ENCODE assay signal across 8 mouse cellular contexts in genomic region chr5:136907587-136907986, GRCm38 (mm10). TPM values are rescaled to one million over a fixed set of nuclear protein-coding genes. Genes with fewer than 3 reads are reported as not detected.
DNase-seq lines count a peak whose midpoint lies in the region; ATAC-seq and TF ChIP-seq lines count a peak whose summit lies in the region.

No protein-coding gene starts in this region.

- H3K4me1 ChIP-seq in lung, embryonic 14.5 days (ENCODE audit: insufficient read depth): no peaks in the 10 kb centered on the region
- peaks cover 14% of the 10 kb centered on the region; the same call in 1 of the 2 replicates for H3K4me1 ChIP-seq in embryonic facial prominence, embryonic 15.5 days
- peaks cover 10% of the 10 kb centered on the region for H3K4me1 ChIP-seq in intestine, embryonic 16.5 days (ENCODE audit: control insufficient read depth, insufficient read depth, low read length)
- peaks cover 16% of the 10 kb centered on the region for H3K4me1 ChIP-seq in neural tube, embryonic 13.5 days (replicated peaks)

- H3K9ac ChIP-seq in lung, embryonic 14.5 days: 0 out of 2 replicates have a peak overlapping the region, but pooled peaks have one; percentile 61
- peak overlapping the region; percentile 62; the same call in 1 of the 2 replicates for H3K9ac ChIP-seq in embryonic facial prominence, embryonic 15.5 days
- H3K9ac ChIP-seq in intestine, embryonic 16.5 days (ENCODE audit: low read depth, low read length): peak overlapping the region; percentile 44; the same call in 1 of the 2 replicates
- H3K9ac ChIP-seq in neural tube, embryonic 13.5 days: peak overlapping the region; percentile 81

- H3K4me2 ChIP-seq in lung, embryonic 14.5 days: peak overlapping the region; percentile 62
- H3K4me2 ChIP-seq in embryonic facial prominence, embryonic 15.5 days (replicated peaks): peak overlapping the region; percentile 63
- peak overlapping the region; percentile 44 for H3K4me2 ChIP-seq in intestine, embryonic 16.5 days (ENCODE audit: low read depth, low read length)
- peak overlapping the region; percentile 74 for H3K4me2 ChIP-seq in neural tube, embryonic 13.5 days

- 38% methylated on average over 9 of the region's 9 CpGs for WGBS in lung, embryonic 14.5 days
- WGBS in embryonic facial prominence, embryonic 15.5 days: 43% methylated on average over 9 of the region's 9 CpGs
- 37% methylated on average over 9 of the region's 9 CpGs for WGBS in intestine, embryonic 16.5 days
- 38% methylated on average over 9 of the region's 9 CpGs for WGBS in neural tube, embryonic 13.5 days

- 0 out of 2 replicates have a peak, but pooled peaks have one; percentile 1 for ATAC-seq in lung, embryonic 14.5 days (ENCODE audit: insufficient read depth)
- ATAC-seq in embryonic facial prominence, embryonic 15.5 days (ENCODE audit: insufficient number of reproducible peaks, low FRiP score, low TSS enrichment, low read depth): no peak
- peak; percentile 39 for ATAC-seq in intestine, embryonic 16.5 days
- peak; percentile 52 for ATAC-seq in neural tube, embryonic 13.5 days (ENCODE audit: low read depth)

- H3K36me3 ChIP-seq in lung, embryonic 14.5 days (ENCODE audit: insufficient read depth): peaks cover 18% of the 10 kb centered on the region
- peaks cover 15% of the 10 kb centered on the region for H3K36me3 ChIP-seq in embryonic facial prominence, embryonic 15.5 days
- no peaks in the 10 kb centered on the region for H3K36me3 ChIP-seq in intestine, embryonic 16.5 days (ENCODE audit: control insufficient read depth, insufficient read depth, low read length)
- peaks cover 20% of the 10 kb centered on the region for H3K36me3 ChIP-seq in neural tube, embryonic 13.5 days

- peak overlapping the region; percentile 69 for H3K4me3 ChIP-seq in lung, embryonic 14.5 days (ENCODE audit: low read depth, low read length)
- peak overlapping the region; percentile 77 for H3K4me3 ChIP-seq in embryonic facial prominence, embryonic 15.5 days (replicated peaks)
- H3K4me3 ChIP-seq in intestine, embryonic 16.5 days (ENCODE audit: low read length): peak overlapping the region; percentile 69
- peak overlapping the region; percentile 78 for H3K4me3 ChIP-seq in neural tube, embryonic 13.5 days

- no peak for DNase-seq in lung, embryonic 14.5 days
- no peak for DNase-seq in lung, postnatal 25 days (ENCODE audit: low spot score)
- DNase-seq in adrenal gland, postnatal 14 days: no peak
- no peak for DNase-seq in gastrocnemius, postnatal 36 days
- no peak for DNase-seq in layer of hippocampus, adult 9-11 months

- H3K27me3 ChIP-seq in lung, embryonic 14.5 days (ENCODE audit: insufficient read depth, low read length): no peaks in the 10 kb centered on the region
- H3K27me3 ChIP-seq in embryonic facial prominence, embryonic 15.5 days: no peaks in the 10 kb centered on the region
- H3K27me3 ChIP-seq in intestine, embryonic 16.5 days (replicated peaks; ENCODE audit: control insufficient read depth, insufficient read depth, low read length): no peaks in the 10 kb centered on the region
- no peaks in the 10 kb centered on the region for H3K27me3 ChIP-seq in neural tube, embryonic 13.5 days

- no peaks in the 10 kb centered on the region for H3K9me3 ChIP-seq in lung, embryonic 14.5 days (ENCODE audit: low read depth, low read length)
- no peaks in the 10 kb centered on the region for H3K9me3 ChIP-seq in embryonic facial prominence, embryonic 15.5 days (replicated peaks)
- no peaks in the 10 kb centered on the region for H3K9me3 ChIP-seq in intestine, embryonic 16.5 days (ENCODE audit: control insufficient read depth, low read length)
- no peaks in the 10 kb centered on the region for H3K9me3 ChIP-seq in neural tube, embryonic 13.5 days

- no peak for TF ChIP-seq CTCF in lung, embryonic 14.5 days (IDR thresholded peaks at IDR 0.05; ENCODE audit: low read depth)

- H3K27ac ChIP-seq in lung, embryonic 14.5 days (ENCODE audit: low read depth): no peak overlapping the region
- H3K27ac ChIP-seq in embryonic facial prominence, embryonic 15.5 days (replicated peaks): no peak overlapping the region
- H3K27ac ChIP-seq in intestine, embryonic 16.5 days (ENCODE audit: low read length): no peak overlapping the region
- H3K27ac ChIP-seq in neural tube, embryonic 13.5 days (replicated peaks): peak overlapping the region; percentile 61; the same call in 1 of the 2 replicates

- intact Hi-C loops in gastrocnemius, postnatal 36 days (cut with DNase I): no loop called here

RNA-seq across cellular contexts. Expression of gene Ift22, which starts 0.4 kb away (rescaled TPM):
- polyA plus RNA-seq in lung, embryonic 14.5 days (2014; fragmentation: Nextera tagmentation; extraction: Ambion mirVana): 72.2 and 78.1 TPM in 2 replicates
- 76.5 and 104 TPM in 2 replicates for polyA plus RNA-seq in embryonic facial prominence, embryonic 15.5 days (2015; fragmentation: Nextera tagmentation; extraction: Ambion mirVana)
- polyA plus RNA-seq in intestine, embryonic 16.5 days (2015; fragmentation: Nextera tagmentation; extraction: Ambion mirVana): 43.2 and 52.4 TPM in 2 replicates
- 112 and 124 TPM in 2 replicates for polyA plus RNA-seq in neural tube, embryonic 13.5 days (2015; fragmentation: Nextera tagmentation; extraction: Ambion mirVana)
- total RNA-seq in adrenal gland, postnatal 14 days (2021): 24.9 and 26.4 TPM in 2 replicates
- total RNA-seq in gastrocnemius, postnatal 36 days (2021): 1 to 10 TPM; 4.2 to 5.9 TPM

RNA-seq across cellular contexts. Expression of gene Col26a1, which starts 24.6 kb away (rescaled TPM):
- polyA plus RNA-seq in lung, embryonic 14.5 days (2014; fragmentation: Nextera tagmentation; extraction: Ambion mirVana): 9.0 and 11.7 TPM in 2 replicates
- polyA plus RNA-seq in embryonic facial prominence, embryonic 15.5 days (2015; fragmentation: Nextera tagmentation; extraction: Ambion mirVana): 247 and 258 TPM in 2 replicates
- polyA plus RNA-seq in intestine, embryonic 16.5 days (2015; fragmentation: Nextera tagmentation; extraction: Ambion mirVana): 5.5 and 6.8 TPM in 2 replicates
- 45.3 and 47.2 TPM in 2 replicates for polyA plus RNA-seq in neural tube, embryonic 13.5 days (2015; fragmentation: Nextera tagmentation; extraction: Ambion mirVana)
- 3.3 and 5.6 TPM in 2 replicates for total RNA-seq in adrenal gland, postnatal 14 days (2021)
- total RNA-seq in gastrocnemius, postnatal 36 days (2021): 1 to 10 TPM; 2.3 to 4.1 TPM

RNA-seq across cellular contexts. Expression of gene Fis1, which starts 45.5 kb away (rescaled TPM):
- 306 and 314 TPM in 2 replicates for polyA plus RNA-seq in lung, embryonic 14.5 days (2014; fragmentation: Nextera tagmentation; extraction: Ambion mirVana)
- polyA plus RNA-seq in embryonic facial prominence, embryonic 15.5 days (2015; fragmentation: Nextera tagmentation; extraction: Ambion mirVana): 246 and 256 TPM in 2 replicates
- 271 and 281 TPM in 2 replicates for polyA plus RNA-seq in intestine, embryonic 16.5 days (2015; fragmentation: Nextera tagmentation; extraction: Ambion mirVana)
- 327 and 376 TPM in 2 replicates for polyA plus RNA-seq in neural tube, embryonic 13.5 days (2015; fragmentation: Nextera tagmentation; extraction: Ambion mirVana)
- total RNA-seq in adrenal gland, postnatal 14 days (2021): 136 TPM in 2 replicates
- total RNA-seq in gastrocnemius, postnatal 36 days (2021): 100 to 1,000 TPM; 149 to 165 TPM

RNA-seq across cellular contexts. Expression of gene Cldn15, which starts 58.8 kb away (rescaled TPM):
- 5.3 and 5.7 TPM in 2 replicates for polyA plus RNA-seq in lung, embryonic 14.5 days (2014; fragmentation: Nextera tagmentation; extraction: Ambion mirVana)
- polyA plus RNA-seq in embryonic facial prominence, embryonic 15.5 days (2015; fragmentation: Nextera tagmentation; extraction: Ambion mirVana): 0.11 and 0.14 TPM in 2 replicates
- 34.8 and 36.6 TPM in 2 replicates for polyA plus RNA-seq in intestine, embryonic 16.5 days (2015; fragmentation: Nextera tagmentation; extraction: Ambion mirVana)
- polyA plus RNA-seq in neural tube, embryonic 13.5 days (2015; fragmentation: Nextera tagmentation; extraction: Ambion mirVana): 0.17 and 0.39 TPM in 2 replicates
- total RNA-seq in adrenal gland, postnatal 14 days (2021): 13.5 and 14.7 TPM in 2 replicates
- 1 to 10 TPM; 1.7 to 1.8 TPM for total RNA-seq in gastrocnemius, postnatal 36 days (2021)
